Mouse (Mus musculus) brain, embryonic 14.5 days (tissue): ENCODE results near the gene Scmh1.

Experiments used
- CTCF ChIP-seq: fragments of 200-500 bp; IDR thresholded peaks from 2 replicates; pipeline ENCODE4 v1.5.1; 2012; ENCODE audit warnings: inconsistent platforms, mild to moderate bottlenecking, moderate library complexity, borderline replicate concordance; ENCODE audit not compliant: insufficient read depth, insufficient read length; ENCODE audit errors: extremely low read depth
- POLR2A ChIP-seq: fragments of 200-500 bp; IDR thresholded peaks from 2 replicates; pipeline ENCODE4 v1.6.1; 2012; ENCODE audit warnings: mild to moderate bottlenecking, inconsistent platforms, borderline replicate concordance; ENCODE audit not compliant: poor library complexity, insufficient read depth, insufficient read length, severe bottlenecking; ENCODE audit errors: extremely low read depth

- TF ChIP-seq CTCF, result no peak
- TF ChIP-seq POLR2A, result no peak
These were observed 163.9 kb downstream of the Scmh1 start for GRCm38 (mm10) chr4:120569025-120569424.
